Mouse (Mus musculus) stomach, embryonic 15.5 days (tissue): Measurements from ENCODE around the gene Runx2. TPM values are rescaled to one million over a fixed set of nuclear protein-coding genes. Genes with fewer than 3 reads are reported as not detected.
A peak's percentile ranks its signal among the peaks of the same experiment; 100 is the strongest.

Experiments used
- ATAC-seq: fragments of 200-750 bp; cut with Nextera tagmentation; 2 replicates; pipeline ENCODE4 v1.8.0; 2017; ENCODE audit warnings: low read depth, moderate number of reproducible peaks, moderate TSS enrichment; ENCODE audit not compliant: insufficient read depth, low FRiP score
- H3K27ac ChIP-seq: fragments of 300-500 bp; sonication (generic); 2 replicates; pipeline ENCODE4 v1.5.1; 2015; ENCODE audit warnings: mild to moderate bottlenecking, inconsistent platforms
- H3K27me3 ChIP-seq: fragments of 300-500 bp; sonication (generic); replicated peaks from 2 replicates; pipeline ENCODE4 v1.6.1; 2015; ENCODE audit warnings: inconsistent platforms
- H3K36me3 ChIP-seq: fragments of 300-500 bp; sonication (generic); 2 replicates; pipeline ENCODE4 v1.6.1; 2015; ENCODE audit warnings: inconsistent platforms
- H3K4me1 ChIP-seq: fragments of 300-500 bp; sonication (generic); 2 replicates; pipeline ENCODE4 v1.6.1; 2015; ENCODE audit warnings: inconsistent platforms
- H3K4me2 ChIP-seq: fragments of 300-500 bp; sonication (generic); 2 replicates; pipeline ENCODE4 v1.6.1; 2015; ENCODE audit warnings: mild to moderate bottlenecking, inconsistent platforms
- H3K4me3 ChIP-seq: fragments of 300-500 bp; sonication (generic); replicated peaks from 2 replicates; pipeline ENCODE4 v1.5.1; 2015; ENCODE audit warnings: inconsistent platforms
- H3K9ac ChIP-seq: fragments of 300-500 bp; sonication (generic); 2 replicates; pipeline ENCODE4 v1.6.1; 2015; ENCODE audit warnings: inconsistent platforms
- H3K9me3 ChIP-seq: fragments of 300-500 bp; sonication (generic); 2 replicates; pipeline ENCODE4 v1.6.1; 2016; ENCODE audit warnings: inconsistent platforms
- WGBS: fragments of 180-500 bp; shearing (Covaris S2); methylation state at CpG from one replicate; pipeline ENCODE4 v1.1.7; 2015; 5-methylcytosine and 5-hydroxymethylcytosine counted together
- polyA plus RNA-seq: library from polyadenylated mRNA; unstranded; fragments of >200 nt; fragmentation: Nextera tagmentation; extraction: Ambion mirVana; gene quantifications from 2 replicates; pipeline ENCODE4 v1.2.1, GENCODE M21; 2015

Gene Runx2
- polyA plus RNA-seq, 1 experiment from 2014 or later, result 1.0 TPM

DNA sequence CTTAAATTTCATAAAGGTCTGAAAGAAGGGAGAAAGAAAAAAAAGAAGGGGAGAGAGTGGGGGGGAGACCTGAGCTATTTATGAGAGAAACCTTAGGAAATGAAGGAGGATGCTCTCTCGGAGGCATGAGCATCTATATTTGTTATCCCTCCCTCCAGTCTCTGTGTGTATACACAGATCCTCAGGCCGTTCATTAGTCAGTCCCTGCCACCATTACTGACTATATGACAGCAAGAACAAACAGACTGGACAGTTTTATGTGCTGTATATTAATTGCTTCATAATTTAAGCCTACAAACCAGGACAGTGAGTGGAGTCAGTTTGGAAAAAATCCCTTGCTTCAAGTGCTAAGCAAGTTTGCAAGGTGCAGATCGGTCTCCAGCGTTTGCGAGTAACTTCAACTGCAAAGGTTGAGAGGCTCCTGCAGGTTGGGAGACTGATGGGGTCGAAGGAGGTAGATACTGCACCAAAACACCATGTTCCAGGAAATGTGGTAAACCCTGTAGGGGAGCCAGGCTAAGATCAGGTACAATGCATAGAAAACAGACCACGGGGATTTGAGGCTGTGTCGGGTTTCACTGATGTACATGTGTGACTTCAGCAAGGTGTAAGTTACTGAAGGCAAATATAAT is 248.6 kb downstream of the Runx2 start:
- Histone ChIP-seq H3K27ac (no peak overlapping the region), H3K9ac (no peak overlapping the region), H3K4me3 (no peak overlapping the region), H3K4me2 (no peak overlapping the region), H3K4me1 (no peaks in the 10 kb centered on the region), H3K27me3 (peaks cover 4% of the 10 kb centered on the region; the same call in 1 of the 2 replicates), H3K9me3 (no peaks in the 10 kb centered on the region), H3K36me3 (no peaks in the 10 kb centered on the region)
- 54% methylated on average over 8 of the region's 8 CpGs for WGBS
- ATAC-seq, result no peak

DNA sequence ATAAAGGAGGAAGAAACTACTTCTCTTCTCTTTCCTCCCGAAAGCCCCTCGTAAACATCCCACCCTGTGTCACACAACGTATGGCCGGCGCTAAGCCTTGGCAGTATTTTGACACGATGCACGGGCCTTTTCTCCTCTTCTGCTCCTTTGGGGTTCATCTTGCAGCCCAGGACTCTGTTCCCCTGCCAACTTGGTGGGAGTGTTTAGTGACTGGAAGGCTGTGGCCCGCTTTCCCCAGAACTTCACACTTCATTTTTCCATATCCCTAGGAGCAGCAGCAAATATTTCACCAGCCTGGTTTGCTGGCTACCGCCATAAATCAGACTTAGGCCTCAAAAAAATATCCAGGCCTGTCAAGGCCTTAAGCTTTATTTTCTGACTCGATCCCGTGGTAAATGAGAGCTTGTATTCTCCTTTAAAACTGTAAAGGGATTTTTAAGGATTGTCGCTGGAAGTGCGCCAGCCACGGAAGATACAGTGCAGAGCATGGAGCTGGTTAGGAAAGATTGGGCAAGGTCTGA is 249.2 kb downstream of the Runx2 start:
- WGBS, result 43% methylated on average over 14 of the region's 14 CpGs
- H3K9ac ChIP-seq, result no peak overlapping the region
- no peaks in the 10 kb centered on the region for H3K9me3 ChIP-seq
- H3K4me3 ChIP-seq, result no peak overlapping the region
- ATAC-seq, result no peak
- H3K27me3 ChIP-seq, result peaks cover 4% of the 10 kb centered on the region; the same call in 1 of the 2 replicates
- H3K27ac ChIP-seq, result no peak overlapping the region
- H3K36me3 ChIP-seq, result no peaks in the 10 kb centered on the region
- H3K4me1 ChIP-seq, result no peaks in the 10 kb centered on the region
- no peak overlapping the region for H3K4me2 ChIP-seq

DNA sequence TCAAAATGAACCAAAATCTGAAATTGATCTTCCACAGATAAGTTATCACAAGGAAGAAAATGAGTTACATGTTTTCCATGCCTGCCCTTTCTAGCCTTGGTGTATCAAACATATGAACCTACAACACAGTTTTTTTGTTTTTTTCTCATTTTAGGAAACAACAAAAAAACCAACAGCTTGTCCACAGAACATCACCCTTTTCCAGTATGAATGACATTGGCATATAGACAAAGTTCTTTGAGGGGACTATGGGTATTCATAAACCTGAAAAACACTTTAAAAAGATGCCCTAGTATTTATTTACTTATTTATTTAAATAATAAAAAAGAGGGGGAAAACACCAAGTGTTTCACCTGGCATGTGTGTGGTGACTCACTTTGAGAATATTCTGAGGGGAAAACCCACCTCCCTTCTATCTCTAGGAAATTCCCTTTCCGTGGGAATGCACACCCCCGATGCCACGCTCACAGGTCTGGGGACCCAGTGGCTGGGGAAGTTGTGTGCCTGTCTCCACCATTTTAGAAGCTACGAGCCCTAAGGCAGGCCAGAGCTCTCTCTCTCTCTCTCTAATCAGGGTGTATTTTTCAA is 249.9 kb downstream of the Runx2 start:
- WGBS, result 72% methylated on average over 4 of the region's 4 CpGs
- H3K27ac ChIP-seq, result no peak overlapping the region
- no peaks in the 10 kb centered on the region for H3K36me3 ChIP-seq
- ATAC-seq, result no peak
- no peaks in the 10 kb centered on the region for H3K9me3 ChIP-seq
- H3K27me3 ChIP-seq, result peaks cover 4% of the 10 kb centered on the region; the same call in 1 of the 2 replicates
- H3K9ac ChIP-seq, result no peak overlapping the region
- H3K4me2 ChIP-seq, result no peak overlapping the region
- no peak overlapping the region for H3K4me3 ChIP-seq
- no peaks in the 10 kb centered on the region for H3K4me1 ChIP-seq

DNA sequence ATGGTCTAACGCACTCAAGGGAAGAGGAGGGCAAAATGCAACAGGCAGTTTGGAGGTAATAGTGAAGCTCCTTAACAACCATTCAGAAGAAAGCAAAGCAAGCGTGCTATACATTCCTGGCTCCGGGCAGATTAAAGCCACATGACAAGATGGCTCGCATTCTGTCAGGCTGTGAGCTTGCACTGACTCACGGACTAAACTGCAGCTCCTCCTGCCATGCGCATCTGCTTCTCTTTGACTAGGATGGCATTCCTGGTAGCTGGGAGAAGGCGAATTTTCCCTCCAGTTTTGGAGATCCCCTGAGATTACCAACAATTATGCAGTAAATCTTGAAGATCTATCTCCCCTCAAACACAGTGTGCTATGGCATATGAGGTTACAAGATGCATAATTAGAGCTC is 254.6 kb downstream of the Runx2 start:
- no peaks in the 10 kb centered on the region for H3K27me3 ChIP-seq
- H3K4me3 ChIP-seq, result no peak overlapping the region

DNA sequence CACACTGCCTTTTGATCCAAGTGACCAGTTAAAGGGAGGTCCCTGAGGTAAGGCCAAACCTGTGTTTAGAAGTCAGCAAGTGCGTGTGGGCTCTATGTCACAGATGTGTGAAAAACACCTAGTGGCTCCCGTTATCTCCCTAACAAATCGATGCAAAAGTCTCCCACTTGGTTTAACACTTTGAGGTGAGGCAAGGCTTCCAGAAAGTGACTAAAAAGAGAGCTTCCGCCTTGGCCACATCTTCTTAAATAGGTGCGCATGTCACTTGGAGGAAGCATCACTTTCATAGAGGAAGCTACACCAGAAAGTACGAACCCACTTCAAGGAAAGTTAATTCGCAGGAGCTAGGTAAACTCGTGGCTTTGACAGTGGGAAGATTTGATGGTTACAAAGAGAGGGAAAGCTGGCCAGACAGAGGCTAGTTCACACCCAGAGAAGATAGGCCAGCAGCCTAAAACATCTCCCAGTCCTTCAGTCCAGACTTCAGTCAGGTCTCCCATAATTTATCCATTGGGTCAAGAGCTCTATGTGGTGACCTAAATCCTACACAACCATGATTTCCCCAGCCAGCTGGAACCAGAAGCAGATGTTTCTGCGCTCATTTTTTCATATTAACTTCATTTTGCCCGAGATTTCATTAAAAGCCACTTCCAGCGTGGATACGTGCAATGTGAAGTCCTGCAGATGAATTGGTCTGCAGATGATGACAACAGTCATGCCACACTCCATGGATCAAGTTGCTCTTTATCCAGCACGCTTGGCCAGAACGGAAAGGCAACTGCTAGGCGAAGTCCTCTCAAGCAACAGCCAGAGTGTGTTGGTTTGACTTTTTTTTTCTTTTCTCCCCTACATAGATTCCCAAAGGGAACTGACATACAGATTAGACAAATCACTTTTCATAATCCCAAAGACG is 257.1 kb downstream of the Runx2 start:
- Histone ChIP-seq H3K9ac (no peak overlapping the region), H3K27ac (no peak overlapping the region), H3K4me2 (no peak overlapping the region), H3K4me1 (no peaks in the 10 kb centered on the region), H3K27me3 (no peaks in the 10 kb centered on the region), H3K36me3 (no peaks in the 10 kb centered on the region), H3K9me3 (no peaks in the 10 kb centered on the region), H3K4me3 (no peak overlapping the region)
- ATAC-seq, result no peak
- 61% methylated on average over 16 of the region's 16 CpGs for WGBS

More for the DNA sequence above, 254.6 kb downstream of the Runx2 start:
- H3K4me1 ChIP-seq, result no peaks in the 10 kb centered on the region
- H3K27ac ChIP-seq, result no peak overlapping the region
- H3K9me3 ChIP-seq, result no peaks in the 10 kb centered on the region
- ATAC-seq, result no peak
- H3K36me3 ChIP-seq, result no peaks in the 10 kb centered on the region
- 84% methylated on average over 7 of the region's 7 CpGs for WGBS
- H3K9ac ChIP-seq, result no peak overlapping the region
- no peak overlapping the region for H3K4me2 ChIP-seq

DNA sequence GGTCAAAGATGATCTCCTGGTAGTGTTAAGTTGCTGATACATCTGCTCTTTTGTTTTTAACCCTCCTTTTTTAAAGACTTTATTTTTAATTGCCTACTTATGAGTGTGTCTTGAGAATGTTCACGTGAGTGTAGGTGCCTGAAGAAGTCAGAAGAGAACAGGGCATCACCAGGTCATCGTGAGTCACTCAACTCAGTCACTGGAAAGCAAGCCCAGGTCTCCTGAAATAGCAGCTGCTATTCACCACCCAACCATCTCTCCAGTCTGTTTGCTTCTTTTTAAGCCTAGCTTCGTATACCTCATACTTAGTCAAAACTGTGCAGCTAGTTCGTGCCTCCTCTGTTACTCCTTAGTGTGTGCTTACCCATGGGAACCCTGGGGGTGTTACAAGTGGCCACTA is 259.7 kb downstream of the Runx2 start:
- no peak overlapping the region for H3K9ac ChIP-seq
- H3K36me3 ChIP-seq, result no peaks in the 10 kb centered on the region
- no peaks in the 10 kb centered on the region for H3K9me3 ChIP-seq

DNA sequence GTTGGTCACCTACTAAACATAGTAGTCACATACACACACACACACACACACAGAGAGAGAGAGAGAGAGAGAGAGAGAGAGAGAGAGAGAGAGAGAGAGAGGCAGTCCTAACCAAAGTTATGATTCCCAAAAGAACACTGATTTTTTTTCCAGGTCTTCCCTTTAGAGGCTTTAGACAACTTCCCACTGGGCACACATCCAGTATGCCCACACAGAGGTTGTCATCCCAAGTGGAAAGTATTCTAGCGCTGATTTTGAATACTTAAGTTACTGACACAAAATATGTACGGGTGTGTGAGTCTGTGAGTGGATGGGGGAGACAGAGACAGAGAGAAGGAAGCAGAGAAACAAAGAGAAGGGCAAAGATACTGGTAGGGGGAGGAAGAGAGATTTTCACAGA is 265.0 kb downstream of the Runx2 start:
- Histone ChIP-seq H3K27me3 (no peaks in the 10 kb centered on the region; the same call in 1 of the 2 replicates), H3K4me1 (no peaks in the 10 kb centered on the region), H3K36me3 (no peaks in the 10 kb centered on the region), H3K4me2 (no peak overlapping the region), H3K9ac (no peak overlapping the region), H3K4me3 (no peak overlapping the region), H3K9me3 (no peaks in the 10 kb centered on the region), H3K27ac (no peak overlapping the region)
- 68% methylated on average over 2 of the region's 2 CpGs for WGBS
- no peak for ATAC-seq

More for the DNA sequence above, 259.7 kb downstream of the Runx2 start:
- Histone ChIP-seq H3K27ac (no peak overlapping the region), H3K4me3 (no peak overlapping the region), H3K4me1 (no peaks in the 10 kb centered on the region), H3K27me3 (no peaks in the 10 kb centered on the region), H3K4me2 (no peak overlapping the region)
- no peak for ATAC-seq
- WGBS, result 80% methylated on average over 4 of the region's 4 CpGs

DNA sequence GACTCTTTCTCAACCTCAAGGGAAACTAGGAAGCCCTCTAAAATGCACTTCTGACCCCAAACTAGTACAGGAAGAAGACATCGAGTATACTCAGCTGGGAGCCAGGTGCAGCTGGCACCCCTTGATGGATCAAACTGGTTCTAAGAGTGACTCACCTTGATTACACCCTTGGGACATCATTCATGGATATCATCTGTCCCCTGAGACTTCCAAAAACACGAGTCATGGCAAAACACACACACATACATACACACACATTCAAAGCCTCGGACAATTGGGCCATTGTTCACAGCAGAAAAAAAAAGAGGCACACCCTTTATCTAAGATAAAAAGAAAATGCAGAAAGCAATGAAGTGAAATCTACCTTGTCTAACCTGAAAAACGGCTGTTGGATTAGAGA is 266.7 kb downstream of the Runx2 start:
- Histone ChIP-seq H3K27ac (no peak overlapping the region; the same call in 1 of the 2 replicates), H3K9me3 (no peaks in the 10 kb centered on the region), H3K36me3 (no peaks in the 10 kb centered on the region), H3K4me1 (no peaks in the 10 kb centered on the region), H3K4me3 (no peak overlapping the region), H3K4me2 (no peak overlapping the region), H3K9ac (no peak overlapping the region), H3K27me3 (no peaks in the 10 kb centered on the region; the same call in 1 of the 2 replicates)
- WGBS, result 56% methylated on average over 4 of the region's 4 CpGs
- peak; percentile 18; the same call in 1 of the 2 replicates for ATAC-seq

DNA sequence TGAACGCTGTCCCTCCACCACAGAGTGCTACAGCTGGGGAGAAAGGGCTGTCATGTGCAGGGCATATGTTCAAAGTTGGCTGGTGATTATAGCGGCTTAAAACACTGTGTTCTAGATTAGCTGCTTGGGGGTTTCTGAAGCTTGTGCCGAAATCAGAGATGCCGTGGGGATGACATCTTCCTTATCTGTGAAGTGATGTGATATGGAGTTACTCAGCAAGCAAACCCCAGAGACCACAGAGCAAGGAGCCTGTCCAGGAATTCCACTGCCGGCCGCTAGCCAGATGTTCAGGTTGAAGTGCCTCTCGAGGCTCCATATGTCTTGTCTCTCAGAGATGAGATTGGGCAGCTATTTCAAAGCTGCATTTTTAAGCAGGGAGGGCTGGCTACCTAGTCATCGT is 267.8 kb downstream of the Runx2 start:
- WGBS, result 47% methylated on average over 8 of the region's 8 CpGs
- Histone ChIP-seq H3K36me3 (no peaks in the 10 kb centered on the region), H3K9me3 (no peaks in the 10 kb centered on the region), H3K4me1 (no peaks in the 10 kb centered on the region), H3K4me3 (no peak overlapping the region), H3K9ac (no peak overlapping the region), H3K4me2 (no peak overlapping the region), H3K27me3 (no peaks in the 10 kb centered on the region; the same call in 1 of the 2 replicates), H3K27ac (no peak overlapping the region)
- ATAC-seq, result no peak

DNA sequence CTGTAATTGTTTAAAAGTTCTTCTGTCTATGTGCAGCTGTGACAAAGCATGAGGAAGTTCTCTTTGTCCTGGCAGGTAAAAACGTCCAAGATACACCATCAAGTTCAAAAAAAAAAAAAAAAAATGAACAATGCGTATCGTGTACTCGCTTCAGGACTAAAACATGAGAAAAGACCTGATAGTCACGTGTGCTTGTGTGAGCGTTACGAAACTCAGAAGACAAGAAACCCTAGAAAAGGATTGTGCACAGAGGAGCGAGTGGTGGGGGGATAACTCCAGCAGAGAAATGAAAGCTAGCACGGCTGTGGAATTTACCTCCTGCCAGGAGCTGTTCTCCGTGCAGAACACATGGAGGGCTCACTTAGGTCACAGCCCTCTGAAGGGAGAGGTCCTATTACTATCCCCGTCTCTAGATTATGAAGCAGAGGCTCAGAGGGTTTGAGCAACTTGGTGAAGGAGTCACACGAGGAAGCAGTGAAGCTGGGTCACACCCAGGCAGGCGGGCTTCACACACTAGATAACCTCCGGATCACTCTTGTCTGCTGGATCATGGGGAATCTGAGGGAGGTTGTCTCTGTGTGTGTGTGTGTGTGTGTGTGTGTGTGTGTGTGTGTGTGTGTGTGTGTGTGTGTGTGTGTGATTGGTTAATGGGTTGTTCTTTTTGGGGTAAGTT is 269.3 kb downstream of the Runx2 start:
- H3K9ac ChIP-seq, result no peak overlapping the region
- H3K4me1 ChIP-seq, result no peaks in the 10 kb centered on the region
- WGBS, result 47% methylated on average over 14 of the region's 14 CpGs
- H3K4me2 ChIP-seq, result no peak overlapping the region
- ATAC-seq, result no peak
- no peak overlapping the region for H3K27ac ChIP-seq
- H3K36me3 ChIP-seq, result no peaks in the 10 kb centered on the region
- no peaks in the 10 kb centered on the region for H3K9me3 ChIP-seq
- no peak overlapping the region for H3K4me3 ChIP-seq
- no peaks in the 10 kb centered on the region; the same call in 1 of the 2 replicates for H3K27me3 ChIP-seq

DNA sequence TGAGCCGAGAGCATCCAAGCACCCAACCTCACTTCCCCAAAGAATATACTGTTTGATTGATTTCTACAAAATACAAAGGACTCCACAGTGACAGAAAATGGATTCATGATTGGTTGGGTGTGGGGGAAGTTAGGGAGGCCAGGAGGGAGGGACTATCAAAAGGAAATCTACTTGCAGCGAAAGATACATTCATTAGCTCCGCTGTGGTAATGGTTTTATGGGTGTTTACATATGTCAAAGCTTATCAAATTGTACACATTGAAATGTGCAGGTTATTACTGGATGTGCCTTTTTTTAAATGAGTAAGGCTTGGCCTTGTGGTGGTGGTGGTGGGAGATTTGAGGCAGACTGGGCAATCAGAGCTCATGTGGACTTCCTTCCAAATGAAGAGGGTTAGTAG is 271.9 kb downstream of the Runx2 start:
- no peak overlapping the region for H3K27ac ChIP-seq
- no peak overlapping the region for H3K4me2 ChIP-seq
- no peaks in the 10 kb centered on the region for H3K4me1 ChIP-seq
- no peaks in the 10 kb centered on the region for H3K9me3 ChIP-seq
- H3K27me3 ChIP-seq, result no peaks in the 10 kb centered on the region; the same call in none of the 2 replicates
- ATAC-seq, result peak; percentile 70
- H3K4me3 ChIP-seq, result no peak overlapping the region
- no peaks in the 10 kb centered on the region for H3K36me3 ChIP-seq
- no peak overlapping the region for H3K9ac ChIP-seq
- 64% methylated on average over 3 of the region's 3 CpGs for WGBS
